Mouse (Mus musculus) midbrain, embryonic 14.5 days (tissue): ENCODE data around the gene Tmed11. TPM values are rescaled to one million over a fixed set of nuclear protein-coding genes. Genes with fewer than 3 reads are reported as not detected.

Experiments used
- polyA plus RNA-seq: library from polyadenylated mRNA; unstranded; fragments of >200 nt; fragmentation: Nextera tagmentation; extraction: Ambion mirVana; gene quantifications from 2 replicates; pipeline ENCODE4 v1.2.1, GENCODE M21; 2014

The Tmed11 gene
- polyA plus RNA-seq, 1 experiment from 2014 or later = not detected

Other genes with a start within 250 kb of the Tmed11 start
- gene Cplx1, start 245.3 kb downstream of the Tmed11 start, polyA plus RNA-seq = 60.3 and 76.9 TPM in 2 replicates
- 42.4 and 50.9 TPM in 2 replicates for gene Gak, start 165.6 kb downstream of the Tmed11 start, polyA plus RNA-seq
- 25.7 and 29.9 TPM in 2 replicates for gene Tmem175, start 165.6 kb downstream of the Tmed11 start, polyA plus RNA-seq
- 11.9 and 12.7 TPM in 2 replicates for gene Idua, start 135.0 kb downstream of the Tmed11 start, polyA plus RNA-seq
- gene Dgkq, start 125.7 kb downstream of the Tmed11 start, polyA plus RNA-seq = 24.4 and 32.5 TPM in 2 replicates
- gene Slc26a1, start 119.8 kb downstream of the Tmed11 start, polyA plus RNA-seq = 2.9 and 3.6 TPM in 2 replicates
- 3.6 and 5.2 TPM in 2 replicates for gene Fgfrl1, start 103.0 kb downstream of the Tmed11 start, polyA plus RNA-seq
- gene Rnf212, start 20.4 kb downstream of the Tmed11 start, polyA plus RNA-seq = not detected in 2 replicates
- not detected in 2 replicates for gene Vmn2r8, start 13.5 kb upstream of the Tmed11 start, polyA plus RNA-seq
- gene Vmn2r9, start 57.2 kb upstream of the Tmed11 start, polyA plus RNA-seq = not detected in 2 replicates
- not detected in 2 replicates for gene Vmn2r10, start 211.2 kb upstream of the Tmed11 start, polyA plus RNA-seq